15 mouse cellular contexts compared by ENCODE assay signal in genomic region chr2:79244276-79244675, GRCm38 (mm10).
"Had no signal": no experiment of that assay in that cellular context is flagged by ENCODE, and none has a peak within 500 bp of the region (broad histone marks: within the 10 kb centered on the region; RNA-seq: fewer than 3 reads in every experiment).

No protein-coding gene starts in this region.

- H3K4me1 ChIP-seq: midbrain, embryonic 15.5 days; neural tube, embryonic 12.5 days had no signal

- DNase-seq: kidney, adult 11 months; kidney, postnatal 10 days; kidney, postnatal 4 days; lung, adult 2 months; lung, postnatal 36 days; retina, postnatal 1 day; right cerebral cortex, postnatal 4 days; spleen, adult 18-20 months; thymus, postnatal 36 days had no signal

- H3K9me3 ChIP-seq: limb, embryonic 10.5 days; midbrain, embryonic 15.5 days; neural tube, embryonic 12.5 days had no signal

- H3K27ac ChIP-seq: limb, embryonic 10.5 days; midbrain, embryonic 15.5 days; neural tube, embryonic 12.5 days had no signal

- H3K36me3 ChIP-seq: limb, embryonic 10.5 days; midbrain, embryonic 15.5 days; neural tube, embryonic 12.5 days had no signal

- H3K4me2 ChIP-seq: midbrain, embryonic 11.5 days; midbrain, embryonic 15.5 days; neural tube, embryonic 12.5 days had no signal

- H3K4me3 ChIP-seq: layer of hippocampus, adult 2 months; limb, embryonic 10.5 days; midbrain, embryonic 15.5 days; neural tube, embryonic 12.5 days had no signal

- H3K9ac ChIP-seq: midbrain, embryonic 15.5 days; neural tube, embryonic 12.5 days had no signal

- H3K27me3 ChIP-seq: midbrain, embryonic 15.5 days; neural tube, embryonic 12.5 days had no signal

- ATAC-seq: lung, postnatal 0 days; midbrain, embryonic 15.5 days had no signal
